Comparison of ENCODE assay signal across 9 mouse cellular contexts in genomic region chr2:102882597-102883272, GRCm38 (mm10). TPM values are rescaled to one million over a fixed set of nuclear protein-coding genes. Genes with fewer than 3 reads are reported as not detected.
DNase-seq lines count a peak whose midpoint lies in the region; ATAC-seq lines count a peak whose summit lies in the region.
"Had no signal": no experiment of that assay in that cellular context is flagged by ENCODE, and none has a peak within 500 bp of the region (broad histone marks: within the 10 kb centered on the region; RNA-seq: fewer than 3 reads in every experiment).

No protein-coding gene starts in this region.

- ATAC-seq in limb, embryonic 12.5 days (ENCODE audit: insufficient number of reproducible peaks, insufficient read depth, low FRiP score, low TSS enrichment, low read depth): no peak
- ATAC-seq in forebrain, embryonic 14.5 days: no peak

- H3K4me2 ChIP-seq in limb, embryonic 12.5 days: no peak overlapping the region
- H3K4me2 ChIP-seq in forebrain, embryonic 14.5 days (ENCODE audit: low read length): no peak overlapping the region
- H3K4me2 ChIP-seq: hindbrain, embryonic 15.5 days had no signal

- no peak overlapping the region for H3K9ac ChIP-seq in limb, embryonic 12.5 days (replicated peaks)
- H3K9ac ChIP-seq in forebrain, embryonic 14.5 days (ENCODE audit: low read length): no peak overlapping the region
- H3K9ac ChIP-seq: hindbrain, embryonic 15.5 days had no signal

- no peaks in the 10 kb centered on the region for H3K27me3 ChIP-seq in heart, embryonic 10.5 days (ENCODE audit: insufficient read depth, poor library complexity, severe bottlenecking)
- H3K27me3 ChIP-seq in limb, embryonic 12.5 days: no peaks in the 10 kb centered on the region
- no peaks in the 10 kb centered on the region for H3K27me3 ChIP-seq in forebrain, embryonic 14.5 days (replicated peaks; ENCODE audit: control insufficient read depth, insufficient read depth, low read length)
- H3K27me3 ChIP-seq: hindbrain, embryonic 15.5 days had no signal

- DNase-seq in gastrocnemius, postnatal 14 days: peak; percentile 36
- no peak for DNase-seq in gastrocnemius, adult 8-10 months (ENCODE audit: low spot score in 2 of 2)
- DNase-seq in 3T3-L1 (ENCODE audit: low read depth, low spot score): peak; percentile 42
- no peak for DNase-seq in heart, embryonic 10.5 days (ENCODE audit: low spot score)
- DNase-seq in spleen, adult 18-20 months: no peak
- DNase-seq in thymus, postnatal 0 days (ENCODE audit: low spot score): no peak
- DNase-seq in forebrain, embryonic 14.5 days (ENCODE audit: low spot score): no peak

- peaks cover 44% of the 10 kb centered on the region for H3K4me1 ChIP-seq in heart, embryonic 10.5 days
- peaks cover 15% of the 10 kb centered on the region for H3K4me1 ChIP-seq in limb, embryonic 12.5 days (replicated peaks)
- no peaks in the 10 kb centered on the region for H3K4me1 ChIP-seq in forebrain, embryonic 14.5 days (ENCODE audit: control insufficient read depth, insufficient read depth, low read length)

- intact Hi-C loops in gastrocnemius, postnatal 14 days (cut with DNase I; ENCODE audit: low total_unique reads): no loop called here

- WGBS in heart, embryonic 10.5 days: 28% methylated on average over 6 of the region's 6 CpGs
- 33% methylated on average over 6 of the region's 6 CpGs for WGBS in limb, embryonic 12.5 days
- 58% methylated on average over 6 of the region's 6 CpGs for WGBS in forebrain, embryonic 14.5 days

- H3K4me3 ChIP-seq in heart, embryonic 10.5 days: no peak overlapping the region
- H3K4me3 ChIP-seq in limb, embryonic 12.5 days (replicated peaks): no peak overlapping the region
- H3K4me3 ChIP-seq in forebrain, embryonic 14.5 days (ENCODE audit: low read depth, low read length): no peak overlapping the region
- H3K4me3 ChIP-seq: hindbrain, embryonic 15.5 days had no signal

- no peaks in the 10 kb centered on the region for H3K36me3 ChIP-seq in heart, embryonic 10.5 days
- no peaks in the 10 kb centered on the region for H3K36me3 ChIP-seq in limb, embryonic 12.5 days
- no peaks in the 10 kb centered on the region for H3K36me3 ChIP-seq in forebrain, embryonic 14.5 days (ENCODE audit: control insufficient read depth, insufficient read depth, low read length)
- H3K36me3 ChIP-seq: hindbrain, embryonic 15.5 days had no signal

- peak overlapping the region; percentile 69; the same call in 1 of the 2 replicates for H3K27ac ChIP-seq in heart, embryonic 10.5 days
- H3K27ac ChIP-seq in limb, embryonic 12.5 days: peak overlapping the region; percentile 56
- H3K27ac ChIP-seq in forebrain, embryonic 14.5 days (ENCODE audit: low read depth, low read length): no peak overlapping the region
- H3K27ac ChIP-seq: hindbrain, embryonic 15.5 days had no signal

- no peaks in the 10 kb centered on the region for H3K9me3 ChIP-seq in heart, embryonic 10.5 days
- no peaks in the 10 kb centered on the region for H3K9me3 ChIP-seq in limb, embryonic 12.5 days
- no peaks in the 10 kb centered on the region for H3K9me3 ChIP-seq in forebrain, embryonic 14.5 days (replicated peaks; ENCODE audit: control insufficient read depth, low read length)
- H3K9me3 ChIP-seq: hindbrain, embryonic 15.5 days had no signal

RNA-seq across cellular contexts. Expression of gene Cd44, which starts 18.7 kb away (rescaled TPM):
- 10 to 100 TPM; 15.5 to 21.1 TPM for total RNA-seq in gastrocnemius, postnatal 14 days (2021)
- 1 to 10 TPM; 2.2 to 5.0 (median 3.4) TPM for total RNA-seq in gastrocnemius, adult 8-10 months (2022)
- 13.4 and 22.7 TPM in 2 replicates for polyA plus RNA-seq in heart, embryonic 10.5 days (2016; fragmentation: Nextera tagmentation; extraction: Ambion mirVana)
- polyA plus RNA-seq in limb, embryonic 12.5 days (2016; fragmentation: Nextera tagmentation; extraction: Ambion mirVana): 2.9 and 3.3 TPM in 2 replicates
- 10.5 and 11.6 TPM in 2 replicates for polyA plus RNA-seq in thymus, postnatal 0 days (2015; fragmentation: Nextera tagmentation; extraction: Ambion mirVana)
- polyA plus RNA-seq in forebrain, embryonic 14.5 days (2014; fragmentation: Nextera tagmentation; extraction: Ambion mirVana): 2.1 and 2.2 TPM in 2 replicates

Comparison
In these comparisons a context has a peak if more than half of its experiments do, and no peak if none do; other contexts are left out.
1. DNase-seq: peak in gastrocnemius, postnatal 14 days (single experiment) and 3T3-L1 (single experiment); none in gastrocnemius, adult 8-10 months (0 of 2), heart, embryonic 10.5 days (single experiment), spleen, adult 18-20 months (0 of 2), thymus, postnatal 0 days (single experiment) and forebrain, embryonic 14.5 days (single experiment).